Mouse (Mus musculus) limb, embryonic 12.5 days (tissue): ENCODE data around the gene Gm37240. TPM values are rescaled to one million over a fixed set of nuclear protein-coding genes. Genes with fewer than 3 reads are reported as not detected.

Experiments used
- ATAC-seq: fragments of 200-750 bp; cut with Nextera tagmentation; 2 replicates; pipeline ENCODE4 v1.8.0; 2017; ENCODE audit warnings: low read depth, moderate TSS enrichment; ENCODE audit not compliant: insufficient number of reproducible peaks, insufficient read depth, low FRiP score, low TSS enrichment
- H3K27ac ChIP-seq: fragments of 300-500 bp; sonication (generic); 2 replicates; pipeline ENCODE4 v1.5.1; 2016; ENCODE audit warnings: mild to moderate bottlenecking, moderate library complexity
- H3K27me3 ChIP-seq: fragments of 300-500 bp; sonication (generic); 2 replicates; pipeline ENCODE4 v1.6.1; 2016; ENCODE audit warnings: mild to moderate bottlenecking, moderate library complexity
- H3K36me3 ChIP-seq: fragments of 300-500 bp; sonication (generic); 2 replicates; pipeline ENCODE4 v1.6.1; 2016; ENCODE audit warnings: mild to moderate bottlenecking, moderate library complexity
- H3K4me1 ChIP-seq: fragments of 300-500 bp; sonication (generic); replicated peaks from 2 replicates; pipeline ENCODE4 v1.6.1; 2016
- H3K4me2 ChIP-seq: fragments of 300-500 bp; sonication (generic); 2 replicates; pipeline ENCODE4 v1.6.1; 2016; ENCODE audit warnings: mild to moderate bottlenecking, moderate library complexity
- H3K4me3 ChIP-seq: fragments of 300-500 bp; sonication (generic); replicated peaks from 2 replicates; pipeline ENCODE4 v1.5.1; 2016; ENCODE audit warnings: mild to moderate bottlenecking
- H3K9ac ChIP-seq: fragments of 300-500 bp; sonication (generic); replicated peaks from 2 replicates; pipeline ENCODE4 v1.6.1; 2016; ENCODE audit warnings: mild to moderate bottlenecking, moderate library complexity
- H3K9me3 ChIP-seq: fragments of 300-500 bp; sonication (generic); 2 replicates; pipeline ENCODE4 v1.6.1; 2016; ENCODE audit warnings: mild to moderate bottlenecking, moderate library complexity
- WGBS: fragments of 180-500 bp; shearing (Covaris S2); methylation state at CpG from one replicate; pipeline ENCODE4 v1.1.7; 2016; 5-methylcytosine and 5-hydroxymethylcytosine counted together
- polyA plus RNA-seq: library from polyadenylated mRNA; unstranded; fragments of >200 nt; fragmentation: Nextera tagmentation; extraction: Ambion mirVana; gene quantifications from 2 replicates; pipeline ENCODE4 v1.2.1, GENCODE M21; 2016

The Gm37240 gene
- polyA plus RNA-seq, 1 experiment from 2014 or later = 3.4 TPM

GRCm38 (mm10) chr3:85777356-85777755 is 110.0 kb downstream of the Gm37240 start:
- Histone ChIP-seq H3K9me3 (no peaks in the 10 kb centered on the region), H3K4me2 (peak overlapping the region; percentile 2), H3K4me1 (peaks cover 4% of the 10 kb centered on the region), H3K36me3 (no peaks in the 10 kb centered on the region), H3K9ac (no peak overlapping the region), H3K4me3 (no peak overlapping the region), H3K27me3 (no peaks in the 10 kb centered on the region), H3K27ac (peak overlapping the region; percentile 64)
- no peak for ATAC-seq
- WGBS = 72% methylated on average over 4 of the region's 4 CpGs

GRCm38 (mm10) chr3:85776707-85777106 is 110.6 kb downstream of the Gm37240 start:
- ATAC-seq = no peak
- 47% methylated on average over 10 of the region's 10 CpGs for WGBS
- Histone ChIP-seq H3K4me2 (peak overlapping the region; percentile 2), H3K36me3 (no peaks in the 10 kb centered on the region), H3K9me3 (no peaks in the 10 kb centered on the region), H3K9ac (no peak overlapping the region), H3K27ac (peak overlapping the region; percentile 64; the same call in 1 of the 2 replicates), H3K4me3 (no peak overlapping the region), H3K27me3 (no peaks in the 10 kb centered on the region), H3K4me1 (peaks cover 4% of the 10 kb centered on the region)

DNA sequence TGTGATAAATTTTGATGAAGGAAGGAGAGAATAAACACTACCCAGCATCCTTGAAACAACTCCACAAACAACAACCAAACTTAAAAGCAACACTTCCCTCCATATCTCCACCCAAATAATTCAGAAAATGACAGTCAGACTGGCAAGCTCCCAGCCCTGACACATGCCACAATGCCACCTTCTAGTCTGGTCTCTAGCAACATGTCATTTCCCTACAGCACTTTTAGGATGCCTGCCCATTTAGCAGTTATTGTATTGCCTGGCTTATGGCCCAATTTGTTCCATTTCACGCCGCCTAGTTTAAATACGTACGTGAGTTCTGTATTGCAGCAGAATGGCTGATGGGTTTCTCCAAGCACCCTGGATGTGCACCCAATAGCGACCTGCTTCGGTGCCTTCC is 111.2 kb downstream of the Gm37240 start:
- H3K4me2 ChIP-seq = no peak overlapping the region
- H3K4me3 ChIP-seq = no peak overlapping the region
- ATAC-seq = no peak
- H3K36me3 ChIP-seq = no peaks in the 10 kb centered on the region
- H3K9ac ChIP-seq = no peak overlapping the region
- peaks cover 4% of the 10 kb centered on the region for H3K4me1 ChIP-seq
- no peaks in the 10 kb centered on the region for H3K9me3 ChIP-seq
- 0 out of 2 replicates have a peak overlapping the region, but pooled peaks have one; percentile 64 for H3K27ac ChIP-seq
- H3K27me3 ChIP-seq = no peaks in the 10 kb centered on the region
- 67% methylated on average over 6 of the region's 6 CpGs for WGBS

DNA sequence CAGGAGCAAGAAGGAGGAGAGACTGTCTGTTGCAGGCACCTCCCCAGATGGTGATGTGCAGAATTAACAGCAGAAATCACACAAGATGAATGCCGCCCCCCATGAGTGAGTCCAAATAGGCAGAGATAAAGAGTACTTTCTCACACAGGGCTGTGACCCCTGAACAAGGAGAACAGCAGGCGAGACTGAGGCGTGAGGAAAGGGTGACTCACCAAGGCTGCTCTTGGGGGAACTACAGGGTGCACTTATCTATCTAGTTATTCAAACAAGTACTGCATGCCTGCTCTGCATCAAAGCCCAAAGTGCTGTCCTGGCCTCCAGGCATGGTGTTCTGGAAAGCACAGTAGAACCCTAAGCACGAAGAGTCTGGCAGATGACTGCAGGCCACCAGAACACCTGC is 113.4 kb downstream of the Gm37240 start:
- Histone ChIP-seq H3K4me2 (no peak overlapping the region), H3K9me3 (no peaks in the 10 kb centered on the region), H3K27ac (no peak overlapping the region), H3K27me3 (no peaks in the 10 kb centered on the region), H3K4me1 (peaks cover 4% of the 10 kb centered on the region), H3K36me3 (no peaks in the 10 kb centered on the region), H3K4me3 (no peak overlapping the region), H3K9ac (no peak overlapping the region)
- WGBS = 71% methylated on average over 4 of the region's 4 CpGs
- no peak for ATAC-seq

DNA sequence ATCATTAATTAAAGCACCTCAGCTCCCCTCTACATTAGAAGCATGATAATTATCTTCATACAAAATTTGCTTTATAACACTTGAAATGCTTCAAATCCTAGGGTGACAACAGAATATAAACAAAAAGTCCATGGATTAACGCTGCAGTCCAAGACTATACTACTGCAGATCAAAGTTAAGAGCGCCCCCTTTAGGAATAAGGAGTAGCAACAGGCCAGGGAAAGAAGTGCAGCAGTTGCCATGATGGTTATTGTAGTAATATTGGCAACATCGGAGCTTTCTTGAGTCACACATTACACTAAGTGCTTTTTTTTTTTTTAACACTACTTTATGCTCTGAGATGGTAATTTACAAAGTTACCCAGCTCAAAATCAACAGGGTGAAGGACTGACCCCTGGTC is 113.9 kb downstream of the Gm37240 start:
- H3K4me2 ChIP-seq = no peak overlapping the region
- 51% methylated on average over 3 of the region's 3 CpGs for WGBS
- H3K9ac ChIP-seq = no peak overlapping the region
- ATAC-seq = no peak
- no peaks in the 10 kb centered on the region for H3K9me3 ChIP-seq
- H3K27me3 ChIP-seq = no peaks in the 10 kb centered on the region
- H3K4me1 ChIP-seq = peaks cover 4% of the 10 kb centered on the region
- H3K27ac ChIP-seq = no peak overlapping the region
- H3K36me3 ChIP-seq = no peaks in the 10 kb centered on the region
- H3K4me3 ChIP-seq = no peak overlapping the region

GRCm38 (mm10) chr3:85764937-85765337 is 122.4 kb downstream of the Gm37240 start:
- 65% methylated on average over 7 of the region's 7 CpGs for WGBS
- Histone ChIP-seq H3K27me3 (no peaks in the 10 kb centered on the region), H3K4me3 (no peak overlapping the region), H3K4me1 (peaks cover 17% of the 10 kb centered on the region), H3K9ac (no peak overlapping the region), H3K36me3 (no peaks in the 10 kb centered on the region), H3K27ac (no peak overlapping the region), H3K9me3 (no peaks in the 10 kb centered on the region), H3K4me2 (no peak overlapping the region)
- ATAC-seq = no peak

- Histone ChIP-seq H3K4me3 (no peak overlapping the region), H3K27me3 (no peaks in the 10 kb centered on the region), H3K9me3 (no peaks in the 10 kb centered on the region), H3K36me3 (no peaks in the 10 kb centered on the region), H3K27ac (no peak overlapping the region), H3K4me1 (peaks cover 17% of the 10 kb centered on the region), H3K4me2 (peak overlapping the region; percentile 26), H3K9ac (no peak overlapping the region)
- WGBS = 34% methylated on average over 18 of the region's 18 CpGs
- ATAC-seq = no peak
Observed at GRCm38 (mm10) chr3:85764008-85764834, 123.1 kb downstream of the Gm37240 start.

- no peak overlapping the region for H3K4me3 ChIP-seq
- H3K27ac ChIP-seq = no peak overlapping the region
- peaks cover 12% of the 10 kb centered on the region for H3K4me1 ChIP-seq
- H3K36me3 ChIP-seq = no peaks in the 10 kb centered on the region
- no peak overlapping the region for H3K4me2 ChIP-seq
- H3K27me3 ChIP-seq = no peaks in the 10 kb centered on the region
- ATAC-seq = no peak
- no peak overlapping the region for H3K9ac ChIP-seq
- H3K9me3 ChIP-seq = no peaks in the 10 kb centered on the region
- 32% methylated on average over 2 of the region's 2 CpGs for WGBS
Observed at GRCm38 (mm10) chr3:85757944-85758343, 129.4 kb downstream of the Gm37240 start.

- Histone ChIP-seq H3K27ac (no peak overlapping the region), H3K4me1 (peaks cover 17% of the 10 kb centered on the region), H3K9me3 (no peaks in the 10 kb centered on the region), H3K4me2 (no peak overlapping the region), H3K27me3 (no peaks in the 10 kb centered on the region), H3K36me3 (no peaks in the 10 kb centered on the region), H3K4me3 (no peak overlapping the region), H3K9ac (no peak overlapping the region)
- 89% methylated on average over 4 of the region's 4 CpGs for WGBS
- no peak for ATAC-seq
Observed at GRCm38 (mm10) chr3:85757435-85757834, 129.9 kb downstream of the Gm37240 start.

DNA sequence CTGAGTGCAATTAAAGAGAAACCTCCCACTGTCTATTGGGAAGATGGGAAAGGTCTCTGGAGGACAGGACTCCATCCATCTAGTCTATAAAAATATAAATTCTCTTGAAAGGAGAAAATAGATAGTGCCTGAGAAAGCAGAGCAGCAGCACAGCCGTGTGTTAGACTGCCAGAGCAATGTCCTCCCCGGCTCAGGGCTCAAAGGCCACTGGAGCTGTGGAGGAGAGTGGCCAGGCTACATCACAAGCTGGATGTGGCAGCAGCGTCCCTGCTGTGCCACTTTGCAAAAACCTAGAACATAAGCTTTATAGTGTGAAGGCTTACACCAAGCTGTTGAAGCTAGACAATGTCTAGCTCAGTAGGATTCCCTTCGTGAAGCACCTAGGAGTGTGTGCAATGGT is 138.0 kb downstream of the Gm37240 start:
- 62% methylated on average over 4 of the region's 4 CpGs for WGBS
- H3K36me3 ChIP-seq = no peaks in the 10 kb centered on the region
- H3K27me3 ChIP-seq = no peaks in the 10 kb centered on the region
- no peaks in the 10 kb centered on the region for H3K9me3 ChIP-seq
- no peak overlapping the region for H3K4me2 ChIP-seq
- H3K4me3 ChIP-seq = no peak overlapping the region
- H3K27ac ChIP-seq = no peak overlapping the region
- H3K4me1 ChIP-seq = peaks cover 27% of the 10 kb centered on the region
- ATAC-seq = no peak
- no peak overlapping the region for H3K9ac ChIP-seq

- 28% methylated on average over 4 of the region's 4 CpGs for WGBS
- Histone ChIP-seq H3K36me3 (no peaks in the 10 kb centered on the region), H3K9me3 (no peaks in the 10 kb centered on the region), H3K27ac (no peak overlapping the region), H3K4me3 (no peak overlapping the region), H3K9ac (no peak overlapping the region), H3K4me2 (no peak overlapping the region), H3K27me3 (no peaks in the 10 kb centered on the region), H3K4me1 (peaks cover 27% of the 10 kb centered on the region)
- no peak for ATAC-seq
Observed at GRCm38 (mm10) chr3:85748863-85749262, 138.5 kb downstream of the Gm37240 start.

GRCm38 (mm10) chr3:85746116-85746515 is 141.2 kb downstream of the Gm37240 start:
- Histone ChIP-seq H3K4me1 (peaks cover 19% of the 10 kb centered on the region), H3K4me2 (no peak overlapping the region)

More at GRCm38 (mm10) chr3:85746116-85746515, 141.2 kb downstream of the Gm37240 start:
- no peaks in the 10 kb centered on the region for H3K36me3 ChIP-seq
- H3K9ac ChIP-seq = no peak overlapping the region
- WGBS = 34% methylated on average over 4 of the region's 4 CpGs
- ATAC-seq = no peak
- H3K27ac ChIP-seq = peak overlapping the region; percentile 76
- no peaks in the 10 kb centered on the region for H3K9me3 ChIP-seq
- no peak overlapping the region for H3K4me3 ChIP-seq
- H3K27me3 ChIP-seq = no peaks in the 10 kb centered on the region
